Mouse (Mus musculus): ENCODE results near the gene Ankrd44. TPM values are rescaled to one million over a fixed set of nuclear protein-coding genes. Genes with fewer than 3 reads are reported as not detected.
A peak's percentile ranks its signal among the peaks of the same experiment; 100 is the strongest.

Gene Ankrd44
- total RNA-seq, 2 experiments from 2014 or later: 13.5 to 16.5 TPM

DNA sequence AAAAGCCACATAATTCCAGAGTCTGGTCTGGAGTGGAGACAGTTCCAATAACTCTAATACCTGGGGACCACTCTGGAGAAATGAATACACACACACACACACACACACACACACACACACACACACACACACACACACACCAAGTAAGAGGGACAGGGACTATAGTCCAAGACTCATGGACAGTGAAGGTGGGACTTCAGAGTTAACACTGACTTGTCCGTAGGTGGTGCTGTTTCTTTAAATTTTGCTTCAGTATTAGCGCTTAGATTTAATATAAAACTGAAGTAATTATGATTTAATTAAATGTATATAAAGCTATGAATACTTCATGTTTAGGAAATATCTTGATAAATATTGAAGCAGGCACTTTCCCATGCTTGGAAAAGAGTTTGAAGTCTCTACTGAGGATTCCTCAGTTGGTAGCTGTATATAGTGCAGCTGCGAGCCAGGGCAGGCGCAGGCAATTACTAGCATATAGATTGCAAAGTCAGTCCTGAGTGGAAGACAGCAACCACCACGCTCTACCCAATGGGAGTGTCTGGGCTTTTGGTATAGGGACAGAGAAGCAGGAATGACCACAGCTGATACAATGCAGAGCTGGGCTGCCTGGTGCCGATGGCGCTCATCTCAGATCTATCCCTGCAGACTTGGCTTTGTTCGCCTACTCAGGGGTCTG lies 170.4 kb downstream of the Ankrd44 start:
- no peak for DNase-seq

DNA sequence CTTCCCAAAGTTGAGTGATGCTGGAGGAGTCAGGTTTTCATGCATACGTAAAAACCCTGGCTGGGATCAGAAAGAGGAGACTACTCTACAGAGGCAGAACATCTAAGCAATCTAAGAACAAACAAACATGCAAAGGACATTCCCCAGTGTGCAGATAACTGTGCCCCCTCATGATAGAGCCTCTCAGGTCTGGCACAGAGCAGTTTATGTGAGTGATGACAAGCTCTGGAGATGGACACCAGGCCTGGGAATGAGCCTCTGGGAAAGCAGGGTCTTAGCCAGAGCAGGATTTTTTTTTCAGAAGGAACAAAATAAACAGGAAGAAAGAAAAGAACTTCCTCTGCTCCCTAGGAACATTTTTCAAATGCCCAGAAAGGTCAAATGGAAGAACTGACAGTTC lies 176.2 kb downstream of the Ankrd44 start:
- no peak for DNase-seq

DNA sequence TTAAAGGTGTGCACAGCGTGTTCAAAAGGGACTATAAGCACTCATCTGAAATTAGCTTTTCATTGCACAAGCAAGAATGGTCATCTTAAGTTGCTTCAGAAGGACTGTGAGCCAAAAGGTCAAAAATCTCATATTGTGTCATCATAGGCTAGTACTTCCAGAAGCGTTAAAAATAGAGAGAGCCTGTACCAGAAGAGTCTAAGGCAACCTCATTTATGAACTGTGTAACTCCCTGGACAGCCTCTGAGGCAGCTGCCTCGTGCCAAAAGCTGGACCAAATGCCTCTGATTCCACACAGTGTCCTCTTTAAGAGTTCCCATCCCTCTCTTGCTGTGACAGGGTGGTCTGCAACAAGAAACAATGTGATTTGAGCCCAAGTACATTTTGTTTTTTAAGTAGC lies 176.7 kb downstream of the Ankrd44 start:
- no peak for DNase-seq

DNA sequence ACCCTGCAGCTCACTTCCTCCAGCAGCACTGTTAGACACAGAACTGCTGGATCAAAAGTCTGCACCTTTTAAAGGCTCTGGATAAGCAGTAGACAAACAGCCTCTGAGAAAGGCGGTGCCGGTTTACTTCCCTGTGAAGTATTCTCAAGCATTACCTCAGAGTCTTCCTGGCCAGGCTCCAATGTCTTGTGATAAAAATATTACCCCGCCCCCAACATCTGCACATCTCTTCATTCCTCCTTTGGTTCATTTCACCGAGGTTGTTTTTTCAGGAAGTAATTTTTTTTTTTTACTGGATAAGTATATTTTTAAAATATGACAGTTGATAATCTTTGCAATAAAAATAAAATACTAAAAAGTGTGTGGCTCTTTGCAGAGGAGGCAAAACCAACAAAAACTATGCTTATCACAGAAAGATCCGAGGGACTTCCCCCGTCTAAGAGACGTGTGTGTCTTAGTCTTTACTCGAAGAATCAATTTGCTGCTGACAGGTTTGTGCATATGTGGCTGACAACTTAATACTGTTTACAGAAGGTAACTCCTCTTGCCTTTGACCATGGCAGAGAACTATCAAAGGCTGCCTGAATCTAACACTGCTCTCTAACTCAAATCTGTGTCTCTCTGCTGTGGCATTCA lies 178.3 kb downstream of the Ankrd44 start:
- no peak for DNase-seq

DNA sequence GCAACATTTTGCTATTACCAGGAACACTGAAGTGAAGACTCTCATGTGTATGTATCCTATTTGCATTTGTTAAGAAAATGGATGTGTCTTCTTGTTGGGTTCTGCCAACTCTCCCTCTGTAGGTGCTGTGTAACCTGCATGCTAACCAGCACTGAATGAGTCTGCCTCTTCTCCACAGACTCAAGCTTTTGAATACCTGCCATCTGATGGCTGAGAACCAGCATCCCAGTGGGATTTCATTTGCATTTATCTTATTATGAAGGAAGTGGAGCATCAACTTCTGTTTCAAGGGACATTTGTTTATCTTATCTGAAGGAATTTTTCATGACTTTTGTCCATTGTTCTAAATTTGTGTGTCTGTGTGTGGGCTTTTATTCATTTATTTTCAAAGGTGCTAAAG lies 180.5 kb downstream of the Ankrd44 start:
- DNase-seq: no peak

DNA sequence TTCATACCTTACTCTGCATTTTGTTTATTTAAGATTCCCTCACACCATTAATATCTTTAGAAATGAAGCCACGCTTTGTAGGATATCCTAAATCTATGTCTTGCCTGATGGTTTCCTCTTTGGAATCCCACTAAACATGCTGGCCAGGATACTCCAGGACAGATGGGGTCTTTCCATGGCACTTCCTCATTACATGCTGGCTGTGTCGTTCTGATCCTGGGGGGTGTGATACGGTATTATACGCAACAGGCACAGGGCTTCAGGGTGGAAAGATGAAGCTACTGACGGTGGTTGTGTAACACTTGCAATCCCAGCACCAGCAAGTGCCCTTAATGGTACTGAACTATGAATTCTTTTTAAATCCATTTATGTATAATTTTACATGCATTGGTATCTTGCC lies 182.0 kb downstream of the Ankrd44 start:
- DNase-seq: no peak

DNA sequence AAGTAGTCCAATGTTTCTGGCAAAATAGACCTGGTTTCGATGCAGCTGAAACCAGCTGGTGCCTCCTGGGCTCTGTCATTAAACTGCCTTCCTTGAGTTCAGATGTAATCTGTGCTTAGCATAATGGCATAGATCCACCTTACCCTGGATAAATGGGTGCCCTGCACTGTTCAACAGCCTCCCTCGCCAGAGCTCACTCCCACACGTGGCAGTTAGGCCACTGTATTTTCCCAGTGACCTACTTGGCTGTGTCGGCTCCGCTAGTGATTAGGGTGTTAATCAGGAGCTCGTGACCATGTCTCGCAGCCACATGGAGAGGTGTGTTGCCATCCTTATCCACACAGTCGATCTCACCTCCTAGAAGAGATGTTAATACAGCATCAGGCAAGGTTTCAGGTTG lies 183.1 kb downstream of the Ankrd44 start:
- no peak for DNase-seq

DNA sequence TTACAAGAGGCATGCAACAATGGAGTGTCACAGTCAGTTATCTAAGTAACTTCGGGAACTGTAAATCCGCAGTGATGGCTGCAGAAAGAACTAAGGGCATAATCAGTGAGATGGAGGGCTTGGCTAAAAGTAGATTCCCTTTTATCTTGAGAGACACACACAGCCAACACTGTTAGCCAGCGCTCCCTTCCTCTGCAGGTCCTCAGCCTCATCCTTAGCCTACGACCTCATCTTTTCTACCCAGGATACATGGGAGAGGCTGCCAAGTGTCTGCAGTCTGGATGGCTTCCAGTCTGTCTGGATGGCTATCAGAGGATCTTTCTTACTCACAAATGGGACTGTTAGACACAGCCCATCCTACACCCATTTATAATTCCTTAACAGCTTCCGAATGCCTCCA lies 185.3 kb downstream of the Ankrd44 start:
- DNase-seq: no peak

DNA sequence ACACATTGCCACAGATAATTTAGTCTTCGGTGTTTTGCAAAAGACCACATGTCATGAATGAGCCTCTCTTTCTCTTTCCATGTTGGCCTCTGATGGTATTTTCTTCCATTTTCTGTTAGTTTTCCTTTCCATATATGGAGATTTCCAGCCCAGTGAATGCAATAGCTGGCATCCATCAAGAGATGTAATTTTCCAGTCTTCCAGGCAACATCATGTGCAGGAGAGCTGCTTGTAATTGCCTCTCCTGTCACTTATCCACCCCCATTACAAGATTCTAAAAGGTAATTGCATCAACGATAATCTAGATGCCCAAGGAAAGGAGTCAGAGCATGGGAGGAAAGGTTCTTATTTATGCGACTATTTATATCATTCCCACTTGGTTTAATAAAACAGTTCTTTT lies 188.7 kb downstream of the Ankrd44 start:
- no peak for DNase-seq

DNA sequence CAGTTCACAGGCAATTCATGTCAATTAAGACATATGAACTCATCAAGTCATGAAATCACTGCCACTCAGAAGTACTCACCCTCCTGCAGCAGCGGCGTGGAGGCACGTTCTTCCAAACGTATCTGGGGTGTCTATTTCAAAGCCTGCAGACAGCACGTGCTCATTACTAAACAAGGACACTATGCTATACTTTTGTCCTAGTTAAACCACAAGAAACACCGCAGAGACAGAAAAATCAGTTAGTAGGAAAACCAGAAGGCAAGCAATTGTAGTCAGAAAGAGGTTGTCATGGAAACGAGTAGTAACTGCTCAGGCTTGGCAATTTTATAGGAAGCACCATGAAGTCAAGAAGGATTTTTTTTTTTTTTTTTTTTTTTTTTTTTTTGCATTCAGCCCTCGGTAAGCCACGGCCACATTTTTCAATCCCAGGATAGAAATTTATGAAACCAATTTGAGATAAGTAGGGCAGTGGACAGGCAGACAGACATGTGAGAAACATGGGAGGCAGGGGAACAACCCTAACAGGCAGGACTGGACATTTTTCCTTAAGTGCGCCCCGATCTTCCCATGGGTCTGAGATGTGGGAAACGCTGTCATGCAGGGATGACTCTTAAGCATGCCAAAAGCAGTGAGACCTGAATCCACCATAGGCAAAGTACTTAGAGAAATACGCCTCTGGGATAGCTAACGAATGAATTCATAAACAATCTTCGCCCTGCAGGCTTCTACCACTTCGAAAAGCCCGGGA lies 191.1 kb downstream of the Ankrd44 start:
- peak in 1 of 2 experiments; percentile 4 for DNase-seq

DNA sequence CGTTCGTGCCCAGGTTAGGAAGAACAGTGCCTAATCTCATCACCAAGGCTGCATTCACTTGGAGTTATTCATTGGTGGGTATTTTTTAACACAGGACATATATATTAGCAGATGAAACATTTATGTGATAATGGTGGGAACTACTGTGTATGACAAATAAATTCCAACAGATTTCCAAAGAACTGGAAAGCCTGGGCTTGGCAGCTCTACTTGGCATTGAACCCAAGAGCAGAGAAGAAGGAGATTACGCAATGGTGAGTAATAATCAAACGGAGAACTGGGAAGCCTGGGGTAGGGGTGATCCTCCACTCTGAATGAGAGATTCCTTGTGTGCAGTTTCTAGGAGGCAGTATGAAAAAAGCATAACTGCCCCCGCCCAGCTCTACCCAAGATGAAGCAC lies 196.9 kb downstream of the Ankrd44 start:
- DNase-seq: no peak

DNA sequence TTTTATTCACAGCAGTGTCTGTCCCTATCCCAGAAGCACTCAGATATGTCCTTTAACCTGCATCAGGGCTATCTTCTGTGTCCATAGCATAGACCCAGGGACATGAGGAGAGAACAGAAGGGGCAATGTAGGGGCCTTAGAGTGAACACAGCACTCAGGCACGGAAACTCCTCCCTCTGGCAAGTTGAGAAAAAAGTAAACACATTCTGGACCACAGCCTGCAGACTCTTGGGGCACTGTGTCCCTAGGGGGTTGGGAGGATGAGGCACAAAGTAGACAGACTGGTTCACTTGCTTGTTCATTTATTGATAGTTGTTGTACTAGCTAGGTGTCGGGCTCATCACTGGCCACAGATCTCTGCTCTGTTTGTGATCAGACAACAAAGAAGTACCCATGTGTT lies 199.6 kb downstream of the Ankrd44 start:
- no peak for DNase-seq

DNA sequence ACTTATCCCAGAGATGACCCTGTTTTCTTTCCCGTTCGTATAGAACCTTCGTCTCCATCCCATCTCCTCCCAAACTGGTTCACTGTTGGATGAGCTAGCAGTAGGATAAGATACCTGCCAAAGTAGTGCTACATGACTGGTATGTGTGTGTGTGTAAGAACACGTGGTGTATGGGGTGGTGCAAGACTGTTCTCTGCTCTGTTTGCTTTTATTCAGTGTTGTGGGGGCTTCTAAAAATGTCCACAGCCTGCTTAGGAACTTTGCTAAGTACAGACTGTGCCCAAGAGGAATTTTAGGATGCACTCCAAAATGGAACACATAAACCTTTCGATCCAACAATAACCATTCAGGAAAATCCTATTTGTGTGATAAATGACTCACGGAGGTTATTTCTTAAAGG lies 209.3 kb downstream of the Ankrd44 start:
- DNase-seq: no peak

DNA sequence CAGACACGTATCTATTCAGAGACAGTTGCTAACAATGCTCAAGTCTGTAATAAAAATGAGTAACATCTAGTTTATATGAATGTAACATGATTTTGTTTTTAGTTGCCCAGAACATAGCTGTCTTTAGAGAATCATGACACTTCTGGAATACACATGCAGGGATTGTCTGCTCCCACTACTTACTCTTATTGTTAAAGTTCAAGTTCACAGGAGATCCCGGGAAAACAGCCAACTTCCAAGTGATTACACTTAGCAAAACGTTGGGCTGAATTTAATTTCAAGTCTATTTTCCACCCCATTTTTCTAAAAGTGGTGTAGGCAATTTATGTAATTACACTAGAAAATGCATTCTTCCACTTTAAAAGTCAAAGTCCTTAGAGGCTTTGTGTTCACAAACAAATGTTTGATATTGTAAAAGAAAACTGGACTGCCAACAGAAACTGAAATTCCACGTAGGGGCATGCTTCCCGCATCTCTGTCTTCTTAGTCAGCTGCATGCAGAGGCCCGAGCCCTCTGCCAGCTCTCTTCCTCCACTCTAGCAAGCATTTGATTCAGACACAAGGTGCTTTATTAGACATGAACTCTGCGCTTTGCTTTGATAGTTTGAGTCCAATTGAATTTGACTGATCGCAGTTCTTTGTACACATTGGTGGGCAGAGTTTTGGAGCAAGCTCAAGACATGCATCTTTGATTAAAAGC lies 211.0 kb downstream of the Ankrd44 start:
- DNase-seq: no peak

DNA sequence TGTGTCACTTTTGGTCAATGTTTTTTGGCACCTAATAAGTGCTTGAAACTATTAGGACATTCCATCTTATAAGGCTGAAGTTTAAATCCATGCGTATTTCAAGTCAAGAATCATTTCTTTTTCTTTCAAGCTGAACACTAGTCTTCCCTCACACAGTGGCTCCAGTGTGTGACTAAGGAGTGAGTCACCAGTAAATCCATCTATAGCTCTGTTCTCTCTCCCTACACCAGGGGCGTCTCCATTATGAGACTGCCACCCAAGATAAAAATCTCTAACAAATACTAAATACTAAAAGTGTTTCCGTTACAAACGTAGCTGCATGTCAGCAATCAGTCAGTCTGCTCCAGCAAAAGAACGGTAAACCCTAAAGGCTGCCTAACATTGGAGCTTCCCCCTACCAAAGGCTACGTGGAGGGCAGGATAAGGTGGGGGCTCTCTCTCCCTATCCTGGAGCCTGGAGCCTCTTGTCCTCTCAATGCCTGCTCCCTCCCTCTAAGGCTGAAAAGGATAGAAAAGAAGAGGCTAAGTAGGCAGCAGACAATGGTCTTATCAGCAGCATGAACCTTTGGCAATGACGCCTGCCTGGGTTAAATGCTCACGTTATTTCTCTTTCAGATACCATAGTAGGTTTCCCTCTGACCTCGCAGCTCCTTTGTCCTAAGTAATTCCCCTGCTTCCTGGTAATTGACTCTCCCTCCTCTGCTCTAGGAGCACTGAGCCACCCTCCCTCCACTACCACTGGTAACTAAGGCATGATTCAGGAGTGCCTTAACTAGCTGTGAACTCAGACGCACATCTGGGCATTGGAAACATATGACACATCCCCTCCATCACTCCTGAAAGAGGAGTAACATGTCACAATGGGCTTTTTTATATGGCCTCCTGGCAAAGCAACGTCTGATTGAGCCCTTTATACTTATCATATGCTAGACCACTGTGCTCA lies 212.7 kb downstream of the Ankrd44 start:
- no peak for DNase-seq

DNA sequence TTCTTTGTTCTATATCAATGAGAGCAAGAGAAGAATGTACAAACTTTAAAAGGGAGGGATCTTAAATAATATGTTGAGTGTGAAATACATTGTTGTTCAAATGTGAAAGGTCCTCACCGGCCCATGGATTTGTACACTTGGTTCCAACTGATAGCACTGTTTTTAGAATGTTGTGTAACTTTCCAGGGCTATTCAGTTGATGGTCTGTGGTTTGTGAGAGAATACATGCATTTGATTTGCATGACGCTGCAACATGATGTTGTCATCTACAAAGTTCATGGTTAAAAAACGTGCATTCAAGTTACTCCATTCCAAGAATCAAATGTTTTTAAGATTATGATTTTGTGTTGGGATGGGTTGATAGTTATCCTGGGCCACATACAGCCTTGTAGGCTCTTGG lies 214.6 kb downstream of the Ankrd44 start:
- DNase-seq: no peak

DNA sequence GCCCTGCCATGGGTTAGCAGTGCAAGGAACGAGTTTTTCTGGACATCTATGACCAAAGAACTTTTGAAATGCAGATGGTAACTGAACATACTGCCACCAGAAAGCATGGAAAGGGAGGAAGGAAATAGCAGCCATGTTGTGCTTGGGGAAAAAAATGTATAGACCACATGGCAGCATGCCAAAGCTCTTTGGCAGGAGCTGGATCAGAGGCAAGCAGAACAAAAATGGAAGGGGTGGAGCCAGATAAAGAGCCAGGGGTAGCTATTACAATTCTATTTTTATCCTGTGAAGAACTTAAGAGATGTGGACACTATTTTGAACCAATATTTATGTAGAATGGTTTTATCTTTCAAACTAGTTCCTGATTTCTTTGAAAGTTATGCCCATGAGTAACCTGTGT lies 215.6 kb downstream of the Ankrd44 start:
- no peak for DNase-seq

DNA sequence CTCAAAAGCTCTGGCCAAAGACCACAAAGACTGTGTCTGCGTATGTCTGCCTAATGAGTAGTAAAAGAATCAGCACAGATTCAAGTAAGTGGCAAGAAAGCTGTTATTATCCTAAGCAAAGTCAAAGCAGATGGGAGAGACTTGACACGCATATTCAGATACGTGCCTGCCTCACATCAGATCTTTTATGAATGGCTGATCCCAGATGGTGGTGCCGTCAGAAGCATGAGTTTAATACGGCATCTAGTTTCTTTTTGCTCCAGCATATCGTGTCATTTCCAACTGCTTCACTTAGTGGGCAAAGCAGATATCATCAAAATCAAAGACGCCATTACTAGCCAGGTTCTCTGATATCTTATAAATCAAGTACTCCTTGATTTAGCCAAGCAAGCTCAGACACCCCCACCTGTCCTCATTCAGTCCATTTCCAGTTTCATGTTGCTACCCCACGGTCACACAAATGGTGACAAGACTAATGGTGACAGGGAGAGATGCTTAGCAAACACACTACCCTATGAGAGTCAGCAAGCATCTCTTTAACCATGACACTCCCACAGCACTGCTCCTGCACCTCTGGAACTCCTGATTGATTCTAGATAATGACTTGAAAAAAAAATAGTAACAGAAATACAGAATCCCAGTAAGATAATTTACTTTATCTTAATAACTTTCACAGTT lies 218.2 kb downstream of the Ankrd44 start:
- peak in 1 of 2 experiments; percentile 34 for DNase-seq

DNA sequence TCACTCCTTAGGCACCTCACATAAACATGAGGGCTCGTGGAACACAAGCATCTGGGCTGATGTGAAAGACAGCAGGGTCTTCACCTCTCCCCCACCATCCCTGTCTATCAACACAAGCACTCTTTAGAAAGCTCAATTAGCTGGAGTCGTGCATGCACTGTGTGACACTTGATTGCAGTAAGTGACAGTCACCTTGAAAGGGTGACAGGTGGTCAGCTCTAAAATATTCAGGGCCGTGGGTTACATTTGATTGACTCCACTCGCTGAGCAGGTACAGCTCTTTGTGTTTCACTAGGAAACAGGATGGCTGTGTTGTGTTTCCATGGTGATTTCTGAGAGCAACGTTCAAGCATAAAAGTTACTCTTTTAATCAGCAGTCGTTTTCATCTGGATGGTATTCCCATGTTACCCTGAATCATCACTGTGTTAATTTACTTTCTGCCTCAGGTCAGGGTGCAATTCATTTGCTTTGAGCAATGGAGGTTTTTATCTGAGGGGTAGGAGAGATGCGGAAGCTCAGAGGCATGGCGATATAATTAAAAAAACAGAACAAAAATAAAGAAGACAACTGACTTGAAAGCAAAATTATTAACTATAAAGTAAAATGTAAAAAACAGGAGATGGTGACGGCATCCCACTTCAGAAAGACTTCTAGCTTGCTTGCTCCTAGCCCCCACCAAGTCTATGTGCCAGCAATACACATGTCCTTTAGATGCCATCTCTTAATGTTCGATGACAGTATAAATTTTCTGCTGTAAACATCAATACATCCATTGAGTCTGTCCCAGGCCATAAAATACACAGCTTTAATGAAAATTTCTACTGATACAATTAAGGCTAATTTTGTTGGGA lies 218.9 kb downstream of the Ankrd44 start:
- no peak for DNase-seq

DNA sequence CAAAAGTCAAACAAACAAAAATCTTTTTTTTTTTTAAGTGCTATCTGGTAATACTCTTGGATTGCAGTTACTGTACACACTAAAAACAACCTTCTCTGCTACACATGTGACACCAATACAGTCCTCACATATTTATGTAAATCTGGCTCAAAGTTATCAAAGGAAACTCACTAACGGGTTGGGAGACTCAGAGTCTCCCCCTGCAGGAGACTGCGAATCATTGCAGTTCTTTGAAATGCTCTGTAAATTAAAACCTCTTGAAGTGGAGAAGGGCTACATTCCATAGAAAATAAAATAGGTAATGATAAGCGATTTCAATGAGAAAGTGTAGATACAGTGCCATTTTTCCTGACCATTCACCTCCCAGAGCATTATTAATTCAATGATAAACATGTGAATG lies 219.6 kb downstream of the Ankrd44 start:
- no peak for DNase-seq
